Mouse (Mus musculus) ES-Bruce4 (cell line): ENCODE measurements around the gene Dctn5. TPM values are rescaled to one million over a fixed set of nuclear protein-coding genes. Genes with fewer than 3 reads are reported as not detected.
A peak's percentile ranks its signal among the peaks of the same experiment; 100 is the strongest.

Experiments used
- H3K27ac ChIP-seq: 2 replicates; pipeline ENCODE4 v1.5.1; 2012; ENCODE audit warnings: low read length, inconsistent platforms; ENCODE audit not compliant: insufficient read depth
- H3K27me3 ChIP-seq: 2 replicates; pipeline ENCODE4 v1.6.1; 2012; ENCODE audit warnings: mild to moderate bottlenecking, low read length, inconsistent platforms; ENCODE audit not compliant: control insufficient read depth, poor library complexity, insufficient read depth, severe bottlenecking
- H3K36me3 ChIP-seq: 2 replicates; pipeline ENCODE4 v1.6.1; 2012; ENCODE audit warnings: inconsistent platforms, mild to moderate bottlenecking, low read length, moderate library complexity; ENCODE audit not compliant: control insufficient read depth, poor library complexity, insufficient read depth, severe bottlenecking
- H3K4me1 ChIP-seq: one replicate; pipeline ENCODE4 v1.8.1; 2011; ENCODE audit warnings: low read length; ENCODE audit not compliant: control insufficient read depth, insufficient read depth
- H3K4me3 ChIP-seq: 2 replicates; pipeline ENCODE4 v1.5.1; 2011; ENCODE audit warnings: low read depth, mild to moderate bottlenecking, low read length
- H3K9ac ChIP-seq: 2 replicates; pipeline ENCODE4 v1.6.1; 2012; ENCODE audit warnings: low read depth, mild to moderate bottlenecking, inconsistent platforms; ENCODE audit not compliant: poor library complexity, severe bottlenecking
- H3K9me3 ChIP-seq: replicated peaks from 2 replicates; pipeline ENCODE4 v1.6.1; 2012; ENCODE audit warnings: mild to moderate bottlenecking, low read length, inconsistent platforms; ENCODE audit not compliant: control insufficient read depth, poor library complexity, insufficient read depth, severe bottlenecking
- CTCF ChIP-seq: IDR thresholded peaks from one replicate; pipeline ENCODE4 v1.8.1; 2011; ENCODE audit warnings: low read depth, low read length
- EP300 ChIP-seq: IDR thresholded peaks from 2 replicates; pipeline ENCODE4 v1.6.1; 2011; ENCODE audit warnings: low read depth, low read length; ENCODE audit not compliant: insufficient read depth
- POLR2A ChIP-seq: IDR thresholded peaks from one replicate; pipeline ENCODE4 v1.8.1; 2011; ENCODE audit warnings: low read length; ENCODE audit not compliant: insufficient read depth
- polyA plus RNA-seq: library from polyadenylated mRNA; stranded (reverse); fragments of >200 nt; gene quantifications from 2 replicates; pipeline ENCODE4 v1.2.4, GENCODE M21; 2011; ENCODE audit warnings: low read depth; ENCODE audit not compliant: missing spikeins, insufficient read depth, insufficient read length

Gene Dctn5
- polyA plus RNA-seq, 1 experiment = 62.4 TPM

- Histone ChIP-seq H3K9ac (no peak overlapping the region), H3K9me3 (no peaks in the 10 kb centered on the region), H3K27ac (no peak overlapping the region), H3K27me3 (no peaks in the 10 kb centered on the region), H3K4me3 (no peak overlapping the region), H3K4me1 (no peaks in the 10 kb centered on the region), H3K36me3 (peaks cover 19% of the 10 kb centered on the region)
- TF ChIP-seq POLR2A (no peak), CTCF (no peak), EP300 (no peak)
Observed at GRCm38 (mm10) chr7:122135070-122135469, 2.2 kb downstream of the Dctn5 start.

GRCm38 (mm10) chr7:122137071-122137470 is 4.2 kb downstream of the Dctn5 start:
- no peak for TF ChIP-seq CTCF
- no peak for TF ChIP-seq EP300
- no peak for TF ChIP-seq POLR2A
- Histone ChIP-seq H3K27me3 (no peaks in the 10 kb centered on the region), H3K4me3 (no peak overlapping the region), H3K4me1 (no peaks in the 10 kb centered on the region), H3K9ac (no peak overlapping the region), H3K9me3 (no peaks in the 10 kb centered on the region), H3K36me3 (peaks cover 23% of the 10 kb centered on the region), H3K27ac (no peak overlapping the region)

DNA sequence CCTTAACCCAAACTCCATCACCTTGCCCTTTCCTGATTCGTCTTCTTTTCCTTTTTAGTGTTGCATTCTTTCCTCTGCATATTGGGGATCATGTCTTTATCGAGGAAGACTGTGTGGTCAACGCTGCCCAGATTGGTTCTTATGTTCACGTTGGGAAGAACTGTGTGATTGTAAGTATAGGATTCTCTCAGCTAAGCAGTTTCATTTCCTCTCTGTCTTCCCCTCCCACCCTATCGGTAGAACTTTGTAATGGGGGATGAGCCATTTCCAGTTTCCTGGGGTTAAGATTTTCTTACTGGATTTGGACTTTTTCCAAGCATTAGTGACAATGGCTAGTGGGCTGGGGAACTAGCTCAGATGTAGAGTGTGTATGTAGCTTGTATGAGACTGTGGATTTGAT is 5.3 kb downstream of the Dctn5 start:
- Histone ChIP-seq H3K36me3 (peaks cover 28% of the 10 kb centered on the region), H3K27me3 (no peaks in the 10 kb centered on the region), H3K9me3 (no peaks in the 10 kb centered on the region), H3K9ac (no peak overlapping the region), H3K27ac (no peak overlapping the region), H3K4me1 (no peaks in the 10 kb centered on the region), H3K4me3 (no peak overlapping the region)
- TF ChIP-seq CTCF (no peak), EP300 (no peak), POLR2A (no peak)

- no peaks in the 10 kb centered on the region for H3K9me3 ChIP-seq
- H3K9ac ChIP-seq = no peak overlapping the region
- TF ChIP-seq EP300 (no peak), POLR2A (no peak), CTCF (no peak)
- H3K27me3 ChIP-seq = no peaks in the 10 kb centered on the region
- H3K4me1 ChIP-seq = no peaks in the 10 kb centered on the region
- H3K36me3 ChIP-seq = peaks cover 38% of the 10 kb centered on the region
- no peak overlapping the region for H3K27ac ChIP-seq
- no peak overlapping the region for H3K4me3 ChIP-seq
Observed at GRCm38 (mm10) chr7:122140991-122141390, 8.2 kb downstream of the Dctn5 start.

GRCm38 (mm10) chr7:122152473-122152872 is 19.6 kb downstream of the Dctn5 start:
- H3K27ac ChIP-seq = no peak overlapping the region
- H3K4me3 ChIP-seq = no peak overlapping the region
- no peaks in the 10 kb centered on the region for H3K4me1 ChIP-seq
- TF ChIP-seq POLR2A = no peak
- TF ChIP-seq CTCF = no peak
- TF ChIP-seq EP300 = no peak
- no peaks in the 10 kb centered on the region for H3K27me3 ChIP-seq
- no peak overlapping the region for H3K9ac ChIP-seq
- peaks cover 12% of the 10 kb centered on the region for H3K36me3 ChIP-seq
- no peaks in the 10 kb centered on the region for H3K9me3 ChIP-seq

DNA sequence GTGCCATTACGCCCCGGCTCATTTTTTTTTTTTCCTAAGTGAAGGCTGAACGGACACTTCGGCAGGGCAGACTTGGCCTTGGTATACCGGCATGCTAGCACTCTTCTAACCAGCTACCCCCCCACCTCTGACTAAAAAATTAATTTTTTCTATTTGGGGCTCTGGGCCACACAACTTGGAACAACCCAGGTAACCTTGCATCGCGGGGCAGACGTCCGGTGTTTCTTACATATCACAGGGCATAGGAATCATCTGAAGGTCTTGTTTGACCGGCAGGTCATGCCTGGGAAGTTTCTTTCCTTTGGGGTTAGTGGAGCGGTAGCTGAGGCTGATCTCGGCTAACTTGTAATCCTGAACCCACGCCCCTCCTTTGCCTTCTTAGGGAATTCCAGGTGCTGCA is 25.6 kb downstream of the Dctn5 start:
- TF ChIP-seq EP300 (no peak), POLR2A (no peak), CTCF (no peak)
- H3K9ac ChIP-seq = peak overlapping the region; percentile 82
- H3K9me3 ChIP-seq = no peaks in the 10 kb centered on the region
- peaks cover 28% of the 10 kb centered on the region for H3K36me3 ChIP-seq
- H3K4me1 ChIP-seq = no peaks in the 10 kb centered on the region
- H3K27ac ChIP-seq = peak overlapping the region; percentile 86
- no peaks in the 10 kb centered on the region for H3K27me3 ChIP-seq
- peak overlapping the region; percentile 89 for H3K4me3 ChIP-seq
